Mouse (Mus musculus): ENCODE measurements around the gene Slc29a2.

DNA sequence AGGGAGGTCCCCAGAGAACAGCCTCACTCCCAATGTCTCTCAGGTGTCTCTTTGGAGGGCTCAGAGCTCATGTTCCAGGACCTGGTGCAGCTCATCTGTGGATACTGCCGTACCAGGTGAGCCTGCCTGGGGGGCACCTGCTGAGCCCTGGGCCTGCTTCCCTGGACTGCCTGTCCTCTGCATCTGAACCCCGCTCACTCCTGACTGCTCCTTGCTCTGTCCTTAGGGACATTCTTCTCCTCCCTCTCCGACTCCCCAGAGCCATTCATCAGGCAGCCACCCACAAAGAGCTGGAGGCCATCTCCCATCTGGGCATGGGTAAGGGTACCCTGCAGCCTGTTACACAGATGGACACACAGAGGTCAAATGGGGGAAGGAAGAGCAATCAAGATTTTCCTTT, 27.9 kb downstream of the Slc29a2 start:
- no peak for TF ChIP-seq CTCF (IDR thresholded peaks at IDR 0.05; ENCODE audit: low read depth)
- TF ChIP-seq EP300 (IDR thresholded peaks at IDR 0.05; ENCODE audit: low read depth) = no peak
